Mouse (Mus musculus) thymus, adult 2 months (tissue): Measurements from ENCODE around the gene Igbp1b.

Experiments used
- CTCF ChIP-seq: fragments of 200-500 bp; IDR thresholded peaks from 2 replicates; pipeline ENCODE4 v1.5.1; 2012; ENCODE audit warnings: mild to moderate bottlenecking, control low read depth, low read length, moderate library complexity, borderline replicate concordance; ENCODE audit not compliant: control insufficient read depth, poor library complexity, insufficient read depth; ENCODE audit errors: extremely low read depth
- POLR2A ChIP-seq: fragments of 200-500 bp; IDR thresholded peaks from 2 replicates; pipeline ENCODE4 v1.6.1; 2012; ENCODE audit warnings: mild to moderate bottlenecking, low read length, control low read depth, moderate library complexity; ENCODE audit not compliant: control insufficient read depth, poor library complexity, insufficient read depth; ENCODE audit errors: extremely low read depth

- TF ChIP-seq CTCF (no peak), POLR2A (no peak)
Measured at GRCm38 (mm10) chr6:138639351-138639750, 19.0 kb downstream of the Igbp1b start.
